Mouse (Mus musculus): ENCODE measurements around the gene Vmac.

DNA sequence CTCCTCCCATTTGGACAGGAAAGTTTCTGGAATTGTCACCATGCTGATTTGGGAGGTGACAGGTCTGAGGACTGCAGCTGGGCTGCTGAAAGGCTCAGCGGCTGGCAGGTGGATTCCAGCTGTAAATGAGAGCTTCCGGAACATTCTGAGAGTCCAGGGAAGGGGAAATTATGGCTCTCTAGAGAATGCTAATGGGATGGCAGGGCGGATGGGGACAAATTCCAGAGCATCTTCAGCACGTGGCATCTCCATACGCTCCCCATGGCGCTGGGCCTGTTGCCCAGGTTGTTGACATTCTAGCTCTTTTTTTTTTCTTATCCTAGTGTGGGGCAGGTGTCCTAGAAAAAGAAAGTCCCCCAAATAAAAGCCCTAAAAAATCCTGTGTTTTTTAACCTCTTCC is 11.3 kb upstream of the Vmac start:
- TF ChIP-seq CTCF (IDR thresholded peaks at IDR 0.05; ENCODE audit: low read depth) (no peak), EP300 (IDR thresholded peaks at IDR 0.05; ENCODE audit: low read depth) (no peak)

Data from liver, postnatal 0 days (tissue).